Mouse (Mus musculus) erythroblast, embryonic 14.5 days (primary cell): Measurements from ENCODE around the gene Rps28.

Experiments
- GATA1 ChIP-seq: IDR thresholded peaks from 2 replicates; pipeline ENCODE4 v1.6.1; 2012; ENCODE audit warnings: low read length, inconsistent platforms, mixed read lengths
- TAL1 ChIP-seq: IDR thresholded peaks from 3 replicates; pipeline ENCODE4 v1.6.1; 2012; ENCODE audit warnings: low read length, inconsistent platforms, mixed read lengths

DNA sequence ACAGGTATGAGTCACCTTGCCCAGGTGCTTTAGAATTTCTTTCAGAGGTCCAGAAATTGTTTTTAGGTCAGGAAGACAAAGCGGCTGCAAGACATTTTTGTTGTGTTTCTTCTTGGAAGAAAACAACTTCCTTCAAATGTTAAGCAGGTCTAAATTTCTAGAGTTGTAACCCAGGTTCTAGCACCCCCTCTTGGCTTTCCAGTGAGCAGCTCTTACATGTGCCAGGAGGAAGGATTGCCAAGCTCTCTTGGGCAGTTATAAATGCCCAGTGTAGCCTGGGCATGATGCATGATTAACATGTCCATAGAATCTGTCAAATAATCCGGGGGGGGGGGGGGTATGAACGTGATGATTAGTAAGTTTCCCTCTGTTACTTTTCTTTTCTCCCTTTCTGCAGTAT lies 26.1 kb downstream of the Rps28 start:
- TF ChIP-seq GATA1 = no peak
- no peak for TF ChIP-seq TAL1
